Mouse (Mus musculus) olfactory bulb, adult 2 months (tissue): ENCODE measurements around the gene Acbd7.

Experiments
- CTCF ChIP-seq: fragments of 200-500 bp; IDR thresholded peaks from 2 replicates; pipeline ENCODE4 v1.5.1; 2012; ENCODE audit warnings: low read depth, mild to moderate bottlenecking, low read length, moderate library complexity; ENCODE audit not compliant: insufficient read depth
- POLR2A ChIP-seq: fragments of 200-500 bp; IDR thresholded peaks from 2 replicates; pipeline ENCODE4 v1.6.1; 2012; ENCODE audit warnings: mild to moderate bottlenecking, low read depth, low read length, moderate library complexity; ENCODE audit not compliant: insufficient read depth

DNA sequence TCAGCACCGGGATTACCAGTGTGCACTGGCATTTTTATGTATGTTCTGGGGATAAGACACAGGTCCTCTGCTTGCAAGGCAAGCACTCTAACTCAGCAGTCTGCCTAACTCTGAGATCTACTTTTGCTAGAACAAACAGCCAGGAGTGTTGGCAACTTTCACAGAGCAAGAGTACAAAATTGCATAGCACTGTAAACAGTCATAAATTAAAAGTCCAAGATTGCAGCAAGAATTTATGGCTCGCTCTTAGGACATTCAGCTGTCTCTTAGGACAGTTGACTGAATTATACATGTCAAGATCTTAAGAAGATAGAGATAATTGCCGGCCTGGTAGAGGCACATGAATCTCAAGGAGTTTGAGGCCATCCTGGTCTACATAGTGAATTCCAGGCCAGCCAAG, 20.3 kb downstream of the Acbd7 start:
- no peak for TF ChIP-seq CTCF
- no peak for TF ChIP-seq POLR2A
